Mouse (Mus musculus): ENCODE results near the gene Zfp853. TPM values are rescaled to one million over a fixed set of nuclear protein-coding genes. Genes with fewer than 3 reads are reported as not detected.

Gene Zfp853
- total and polyA plus RNA-seq, 3 experiments = 0.08 to 0.14 TPM; not detected in 1

- no peak overlapping the region for H3K9ac ChIP-seq (ENCODE audit: control insufficient read depth, low read depth, low read length, poor library complexity, severe bottlenecking)
- H3K4me1 ChIP-seq (ENCODE audit: control insufficient read depth in 1 of 2, insufficient read depth in 2 of 2, low read length in 2 of 2) = no peaks in the 10 kb centered on the region
- no peak for DNase-seq (ENCODE audit: low read depth, low spot score)
- peaks cover 0 to 8% of the 10 kb centered on the region in 2 experiments; a peak in 2 of 4 replicates for H3K36me3 ChIP-seq (ENCODE audit: control insufficient read depth in 1 of 2, insufficient read depth in 2 of 2, low read length in 2 of 2)
- no peaks in the 10 kb centered on the region for H3K79me2 ChIP-seq (ENCODE audit: control insufficient read depth, insufficient read depth, low read length, poor library complexity)
- H3K27ac ChIP-seq (ENCODE audit: control insufficient read depth, low read depth, low read length) = no peak overlapping the region
- H3K4me3 ChIP-seq (ENCODE audit: control insufficient read depth in 1 of 2, insufficient read depth in 1 of 2, low read depth in 2 of 2, low read length in 2 of 2) = no peak overlapping the region
- H3K9me3 ChIP-seq (replicated peaks; ENCODE audit: insufficient read depth, low read length) = no peaks in the 10 kb centered on the region
- H3K27me3 ChIP-seq (ENCODE audit: control insufficient read depth in 1 of 2, insufficient read depth in 2 of 2, low read length in 2 of 2) = no peaks in the 10 kb centered on the region
- TF ChIP-seq USF1 (IDR thresholded peaks at IDR 0.05; ENCODE audit: low read depth, low read length) (no peak), KAT2A (conservative IDR thresholded peaks at IDR 0.05; ENCODE audit: low read depth, low read length) (no peak), RAD21 (IDR thresholded peaks at IDR 0.05; ENCODE audit: low read depth, low read length) (no peak), MXI1 (IDR thresholded peaks at IDR 0.05; ENCODE audit: low read depth, low read length) (no peak), MAX (IDR thresholded peaks at IDR 0.05; ENCODE audit: low read length) (no peak), CTCF (IDR thresholded peaks at IDR 0.05 in 2 of 3, conservative IDR thresholded peaks at IDR 0.05 in 1 of 3; ENCODE audit: control insufficient read depth in 1 of 3, insufficient read depth in 1 of 3, low read depth in 2 of 3, low read length in 3 of 3, poor library complexity in 1 of 3, severe bottlenecking in 1 of 3) (no peak), EP300 (IDR thresholded peaks at IDR 0.05; ENCODE audit: low read depth in 1 of 2, low read length in 2 of 2) (no peak), MAFK (IDR thresholded peaks at IDR 0.05; ENCODE audit: borderline replicate concordance, low read depth, low read length) (no peak), CHD1 (IDR thresholded peaks at IDR 0.05; ENCODE audit: low read depth, low read length) (no peak), ETS1 (IDR thresholded peaks at IDR 0.05; ENCODE audit: low read depth, low read length) (no peak), NELFE (IDR thresholded peaks at IDR 0.05; ENCODE audit: low read depth, low read length) (no peak), UBTF (IDR thresholded peaks at IDR 0.05; ENCODE audit: borderline replicate concordance, insufficient read depth, low read depth, low read length) (no peak), ZNF384 (IDR thresholded peaks at IDR 0.05; ENCODE audit: low read depth, low read length) (no peak)
Observed at GRCm38 (mm10) chr5:143297986-143298385, 4.6 kb upstream of the Zfp853 start.

- Histone ChIP-seq H3K27ac (ENCODE audit: control insufficient read depth, low read depth, low read length) (no peak overlapping the region), H3K27me3 (ENCODE audit: control insufficient read depth in 1 of 2, insufficient read depth in 2 of 2, low read length in 2 of 2) (no peaks in the 10 kb centered on the region), H3K79me2 (ENCODE audit: control insufficient read depth, insufficient read depth, low read length, poor library complexity) (no peaks in the 10 kb centered on the region), H3K4me1 (ENCODE audit: control insufficient read depth in 1 of 2, insufficient read depth in 2 of 2, low read length in 2 of 2) (no peaks in the 10 kb centered on the region), H3K4me3 (ENCODE audit: control insufficient read depth in 1 of 2, insufficient read depth in 1 of 2, low read depth in 2 of 2, low read length in 2 of 2) (no peak overlapping the region), H3K9me3 (replicated peaks; ENCODE audit: insufficient read depth, low read length) (no peaks in the 10 kb centered on the region), H3K36me3 (ENCODE audit: control insufficient read depth in 1 of 2, insufficient read depth in 2 of 2, low read length in 2 of 2) (peaks cover 0 to 4% of the 10 kb centered on the region in 2 experiments; a peak in 2 of 4 replicates), H3K9ac (ENCODE audit: control insufficient read depth, low read depth, low read length, poor library complexity, severe bottlenecking) (no peak overlapping the region)
- no peak for DNase-seq (ENCODE audit: low read depth, low spot score)
- TF ChIP-seq ZKSCAN1 (IDR thresholded peaks at IDR 0.05; ENCODE audit: low read depth, low read length) (no peak), RAD21 (IDR thresholded peaks at IDR 0.05; ENCODE audit: low read depth, low read length) (no peak), MYC (IDR thresholded peaks at IDR 0.05; ENCODE audit: low read depth, low read length) (no peak), CTCF (IDR thresholded peaks at IDR 0.05 in 2 of 3, conservative IDR thresholded peaks at IDR 0.05 in 1 of 3; ENCODE audit: control insufficient read depth in 1 of 3, insufficient read depth in 1 of 3, low read depth in 2 of 3, low read length in 3 of 3, poor library complexity in 1 of 3, severe bottlenecking in 1 of 3) (no peak), ELF1 (IDR thresholded peaks at IDR 0.05; ENCODE audit: low read depth, low read length) (no peak), POLR2AphosphoS2 (IDR thresholded peaks at IDR 0.05; ENCODE audit: low read length) (no peak), GABPA (IDR thresholded peaks at IDR 0.05; ENCODE audit: low read depth, low read length) (no peak)
Observed at GRCm38 (mm10) chr5:143295330-143295729, 1.9 kb upstream of the Zfp853 start.

Data from MEL (cell line).